Mouse (Mus musculus): ENCODE data around the gene Hhat.

Gene Hhat

GRCm38 (mm10) chr1:192770495-192771331 lies at the start of gene Hhat:
Gene Hhat (minus strand): TSS chr1:192771223.
- peak; percentile 39 for DNase-seq (ENCODE audit: low spot score)

- DNase-seq (ENCODE audit: low spot score), result no peak
Measured at GRCm38 (mm10) chr1:192818334-192818733, 47.3 kb upstream of the Hhat start.

GRCm38 (mm10) chr1:192815789-192816188 lies 44.8 kb upstream of the Hhat start:
- DNase-seq (ENCODE audit: low spot score), result no peak

DNA sequence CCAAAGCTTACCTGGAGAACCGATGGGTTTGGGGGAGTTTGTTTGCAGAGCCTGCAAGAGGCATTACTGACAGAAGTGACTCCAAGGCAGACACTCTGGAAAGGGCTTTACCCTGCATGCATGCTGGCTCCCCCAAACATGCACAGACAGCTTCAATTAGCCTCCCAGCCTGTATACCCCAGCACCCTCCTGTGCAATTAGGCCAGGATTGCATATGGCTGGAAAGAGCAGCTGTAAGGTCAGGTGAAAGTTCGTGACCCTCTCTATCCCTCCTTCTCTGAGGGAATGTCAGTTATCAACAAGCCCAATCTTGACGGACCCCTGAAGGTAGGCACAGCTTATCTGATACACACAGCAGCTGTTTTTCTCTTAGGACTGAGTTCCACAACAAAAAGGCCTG lies 43.7 kb upstream of the Hhat start:
- DNase-seq (ENCODE audit: low spot score), result no peak

- DNase-seq (ENCODE audit: low spot score), result no peak
Measured at GRCm38 (mm10) chr1:192812758-192813157, 41.7 kb upstream of the Hhat start.

DNA sequence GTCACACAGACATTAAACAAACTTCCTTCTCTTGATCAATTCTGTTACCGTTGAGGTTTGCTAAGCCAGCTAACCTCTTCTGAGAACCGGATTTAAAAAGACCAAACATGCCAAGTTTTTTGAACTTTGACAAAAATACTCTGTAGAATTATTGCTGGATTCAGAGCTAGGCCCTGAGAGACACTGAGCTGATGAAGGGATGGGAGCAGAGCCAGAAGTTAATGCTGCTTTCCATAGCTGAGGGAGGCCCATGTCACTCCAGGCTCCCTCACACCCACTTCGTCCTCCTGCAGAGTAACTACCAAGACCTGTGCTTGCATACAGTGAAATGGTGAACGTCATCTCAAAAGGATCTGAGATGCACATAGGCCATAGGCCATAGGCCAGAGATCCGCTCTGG lies 41.3 kb upstream of the Hhat start:
- no peak for DNase-seq (ENCODE audit: low spot score)

DNA sequence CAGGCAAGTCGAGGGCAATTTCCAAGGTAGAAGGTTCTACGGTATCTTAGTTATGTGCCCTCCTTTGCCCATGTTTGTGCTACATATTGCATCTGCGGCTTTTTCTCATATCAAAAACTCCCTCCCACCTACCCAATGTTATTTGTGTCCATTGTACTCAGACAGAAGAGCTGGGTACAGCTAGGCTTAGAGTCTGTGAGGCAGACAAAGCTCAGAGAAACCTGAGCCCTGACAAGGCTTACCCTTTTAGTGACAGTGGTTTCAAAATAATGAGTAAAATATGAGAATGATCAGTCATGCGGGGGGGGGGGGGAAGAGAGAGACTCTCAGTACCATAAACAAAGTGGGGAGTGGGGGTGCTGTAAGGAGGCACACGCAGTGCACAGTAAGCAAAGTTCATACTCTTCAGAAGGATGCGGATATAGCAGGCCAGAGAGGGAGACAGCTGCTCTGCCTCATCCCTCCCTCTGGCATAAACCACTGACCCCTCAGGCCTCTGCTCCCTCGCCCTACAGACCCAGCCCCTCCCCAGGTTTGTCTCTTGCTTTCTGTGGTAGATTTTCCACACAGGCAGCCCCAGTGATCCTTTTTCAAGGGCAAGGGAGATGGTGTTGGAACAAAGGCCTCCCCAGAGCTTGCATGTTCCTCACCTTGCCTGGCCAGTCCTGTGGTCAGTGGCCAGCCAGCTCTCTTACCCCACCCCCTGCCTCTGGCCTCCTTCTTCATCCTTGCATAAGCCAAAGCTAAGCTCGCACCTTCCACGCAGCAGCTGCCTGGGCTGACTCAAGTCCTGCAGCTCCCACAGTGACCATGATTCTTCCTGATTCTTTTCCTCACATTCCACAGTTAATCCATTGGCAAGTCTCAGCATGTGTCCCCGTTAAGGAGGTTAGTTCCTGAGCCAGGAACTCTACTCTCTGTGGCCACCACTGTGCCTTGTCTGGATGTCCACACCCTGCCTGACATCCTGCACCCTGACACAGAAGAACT lies 35.4 kb upstream of the Hhat start:
- no peak for DNase-seq (ENCODE audit: low spot score)

- no peak for DNase-seq (ENCODE audit: low spot score)
Measured at GRCm38 (mm10) chr1:192800338-192800737, 29.3 kb upstream of the Hhat start.

GRCm38 (mm10) chr1:192799165-192799991 lies 28.4 kb upstream of the Hhat start:
- no peak for DNase-seq (ENCODE audit: low spot score)

DNA sequence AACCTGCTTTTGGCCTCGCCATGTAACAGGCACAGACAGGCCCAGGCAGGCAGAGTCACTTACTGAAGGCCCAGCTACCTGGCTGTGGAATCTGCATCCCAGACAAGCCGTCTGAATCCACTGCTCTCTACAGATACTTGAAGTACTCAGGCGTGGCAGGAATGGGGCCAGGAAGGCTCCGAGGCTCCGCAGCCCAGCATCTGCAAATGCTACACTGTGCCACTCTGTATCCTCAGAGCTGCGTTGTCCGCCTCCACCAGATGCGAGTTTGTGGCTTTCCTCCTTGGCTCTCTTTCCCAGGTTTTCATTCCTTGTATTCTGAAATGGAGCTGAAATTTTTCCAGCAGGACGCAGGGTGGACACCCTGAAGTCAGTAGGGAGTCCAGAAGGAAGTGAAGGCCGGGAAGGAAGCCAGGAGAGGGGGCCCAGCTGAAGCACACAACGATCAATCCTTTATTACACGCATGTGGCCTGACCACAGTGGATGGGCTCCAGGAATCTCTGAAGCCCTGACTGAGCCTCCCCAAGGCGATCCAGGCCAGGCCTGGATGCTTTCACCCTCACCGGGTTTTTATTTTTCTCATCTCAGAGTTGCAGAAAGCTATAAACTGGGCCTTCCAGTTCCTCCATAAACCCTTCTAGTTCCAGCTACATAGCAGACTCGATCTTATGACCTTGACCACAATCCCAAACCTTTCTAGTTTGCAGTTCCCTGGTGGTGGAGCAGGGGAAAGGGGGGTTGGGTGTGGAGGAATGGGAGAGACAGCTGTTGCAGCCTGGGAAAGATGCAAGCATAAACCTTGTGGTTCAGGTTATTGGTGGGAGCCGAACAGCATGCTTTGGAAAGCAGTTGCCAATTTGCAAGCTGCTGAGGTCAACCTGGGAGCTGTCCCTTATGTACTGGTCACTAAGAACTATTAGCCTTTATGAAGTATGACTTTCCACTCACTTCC lies 27.5 kb upstream of the Hhat start:
- no peak for DNase-seq (ENCODE audit: low spot score)

GRCm38 (mm10) chr1:192797011-192797274 lies 25.9 kb upstream of the Hhat start:
- DNase-seq (ENCODE audit: low spot score), result no peak

DNA sequence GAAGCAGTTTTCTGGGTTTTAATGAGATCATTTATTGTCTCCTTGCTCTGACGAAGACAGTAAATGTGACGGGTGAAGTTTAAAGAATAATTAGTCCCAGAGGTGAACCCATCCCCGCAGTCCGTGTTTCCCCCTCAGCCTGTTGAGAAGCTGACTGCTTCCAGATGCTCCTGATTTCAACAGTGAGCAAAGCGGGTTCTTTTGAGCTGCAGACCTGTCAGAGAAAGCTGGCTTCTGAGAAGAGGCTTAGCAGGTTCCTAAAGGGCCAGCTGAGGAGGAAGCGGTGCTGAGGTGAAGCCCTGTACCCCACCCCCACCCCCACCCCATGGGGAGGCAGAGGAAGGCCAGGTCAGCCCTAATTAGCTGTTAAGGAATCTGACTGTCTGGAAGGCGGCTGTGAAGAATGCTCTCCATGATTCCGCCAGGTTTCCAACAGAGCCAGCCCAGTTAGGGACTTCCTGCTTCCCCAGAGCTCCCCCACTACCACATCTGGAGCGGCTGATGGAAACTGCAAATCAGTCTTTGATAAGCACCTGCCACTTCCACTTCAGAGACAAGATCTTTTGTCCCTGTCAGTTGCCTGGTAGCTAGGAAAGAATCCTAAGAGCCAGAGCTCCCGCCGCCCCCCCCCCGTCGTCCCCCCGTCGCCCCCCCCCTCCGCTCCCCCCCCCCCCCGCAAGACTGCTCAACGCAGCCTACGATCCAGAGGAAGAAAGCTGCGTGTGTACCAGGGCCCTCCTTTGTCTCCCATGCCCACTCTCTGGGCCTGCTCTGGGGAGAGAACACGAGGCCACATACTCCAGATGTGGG lies 25.4 kb upstream of the Hhat start:
- DNase-seq (ENCODE audit: low spot score), result no peak

- DNase-seq (ENCODE audit: low spot score), result no peak
Measured at GRCm38 (mm10) chr1:192794957-192795745, 24.1 kb upstream of the Hhat start.

DNA sequence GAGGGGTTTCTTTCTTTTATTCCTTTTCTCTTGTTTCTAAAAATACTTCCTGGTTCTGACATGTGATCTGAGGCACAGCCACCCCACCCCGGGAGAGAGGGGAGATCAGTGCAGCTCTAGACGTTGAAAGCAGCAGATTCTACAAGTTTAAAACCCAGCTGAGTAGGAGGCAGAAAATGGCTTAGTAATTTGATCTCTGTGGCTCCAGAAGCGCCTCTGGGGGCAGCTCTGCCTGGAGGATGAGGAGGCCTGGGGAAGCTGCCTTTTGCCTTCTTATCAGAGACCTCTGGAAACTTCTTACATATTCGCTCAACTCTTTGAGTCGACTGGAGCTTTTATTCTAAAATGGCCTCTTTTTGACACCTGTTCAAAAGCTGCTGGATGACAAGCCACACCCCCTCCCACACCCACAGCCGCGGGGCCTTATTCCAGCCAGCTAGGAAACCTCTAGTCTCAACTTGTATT lies 20.9 kb upstream of the Hhat start:
- DNase-seq (ENCODE audit: low spot score), result no peak

- DNase-seq (ENCODE audit: low spot score), result no peak
Measured at GRCm38 (mm10) chr1:192790442-192790841, 19.4 kb upstream of the Hhat start.

GRCm38 (mm10) chr1:192789828-192790227 lies 18.8 kb upstream of the Hhat start:
- DNase-seq (ENCODE audit: low spot score), result no peak

DNA sequence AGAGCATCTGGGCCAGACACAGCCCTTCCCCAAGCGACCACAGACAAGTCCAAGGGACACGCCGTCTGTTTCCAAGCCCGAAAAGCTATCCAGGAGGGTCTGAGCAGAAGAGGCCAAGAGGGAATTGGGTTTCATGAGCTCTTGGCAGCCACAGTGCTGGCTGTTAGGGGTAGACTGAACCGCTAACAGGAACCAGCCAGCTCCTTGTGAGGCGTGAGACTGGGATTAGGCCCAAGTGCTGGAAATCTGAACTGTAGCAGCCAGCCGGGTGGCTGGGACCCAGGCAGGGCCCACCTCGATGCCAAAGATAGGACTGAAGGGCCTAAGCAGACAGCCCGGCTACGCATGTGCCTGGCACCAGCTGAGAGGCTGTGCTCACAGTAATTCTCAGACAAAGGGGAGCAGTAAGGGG lies 18.1 kb upstream of the Hhat start:
- no peak for DNase-seq (ENCODE audit: low spot score)

- no peak for DNase-seq (ENCODE audit: low spot score)
Measured at GRCm38 (mm10) chr1:192786194-192786593, 15.2 kb upstream of the Hhat start.
